Mouse (Mus musculus) left cerebral cortex, postnatal 25 days (tissue): Measurements from ENCODE around the gene Slc12a9. TPM values are rescaled to one million over a fixed set of nuclear protein-coding genes. Genes with fewer than 3 reads are reported as not detected.
A peak's percentile ranks its signal among the peaks of the same experiment; 100 is the strongest.
"Not testable (repeated sequence)": the region's sequence is repeated elsewhere in the genome, so short reads cannot be mapped to it uniquely, and the experiment has no call there.

ENCODE experiments used
- DNase-seq, 2 experiments: peaks; one replicate each; pipeline ENCODE4 v3.0.0; 2022; ENCODE audit warnings: low spot score in 2 of 2, mixed read lengths in 1 of 2
- intact Hi-C: fragments of 180-260 bp; cut with DNase I; formaldehyde crosslinking; loops from one replicate; pipeline ENCODE4 v1.15.1; 2025
- total RNA-seq, 2 experiments: library from RNA; stranded (reverse); gene quantifications; 2 replicates each; pipeline ENCODE4 v1.2.3; 2021

Gene Slc12a9
- total RNA-seq, 2 experiments from 2014 or later = 21.3 to 23.2 TPM

DNA sequence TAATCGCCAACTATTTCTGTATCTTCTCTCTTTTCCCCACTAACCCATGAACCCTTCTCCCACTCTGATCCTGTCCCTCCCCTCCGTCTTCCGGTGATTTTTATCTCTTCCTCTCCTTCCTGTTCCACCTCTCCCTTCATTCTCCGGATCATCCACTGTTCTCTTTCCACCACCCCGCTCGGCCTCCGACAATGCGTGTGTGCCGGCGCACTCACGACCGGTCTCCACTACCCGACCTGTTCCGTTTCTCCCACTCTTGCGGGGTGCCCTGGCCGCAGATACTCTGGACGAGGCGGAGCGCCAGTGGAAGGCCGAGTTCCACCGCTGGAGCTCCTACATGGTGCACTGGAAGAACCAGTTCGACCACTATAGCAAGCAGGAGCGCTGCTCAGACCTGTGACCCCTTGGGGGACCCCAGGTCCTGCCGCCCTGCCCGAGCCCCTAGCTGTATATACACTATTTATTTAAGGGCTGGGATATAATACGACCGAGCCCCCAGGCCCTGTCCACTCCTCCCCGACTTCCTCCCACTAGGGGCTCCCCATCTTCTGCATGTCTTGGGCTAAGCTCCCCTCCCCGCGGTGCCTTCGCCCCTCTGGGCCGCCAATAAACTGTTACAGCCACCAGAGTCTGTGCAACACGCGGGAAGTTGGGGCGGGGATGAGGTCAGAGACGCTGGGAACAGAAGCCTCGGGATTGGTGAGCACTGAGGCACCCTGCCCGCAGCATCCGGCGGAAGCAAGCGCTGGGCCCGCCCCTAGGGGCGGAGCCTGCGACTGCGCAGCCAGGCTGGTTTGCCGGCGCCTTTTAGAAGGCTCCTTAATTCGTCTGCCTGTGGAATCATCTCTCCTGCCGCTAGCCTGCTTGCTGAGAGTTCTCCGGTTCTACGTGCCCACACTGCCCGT lies 39.3 kb downstream of the Slc12a9 start, which contains the start of gene Ufsp1:
Ufsp1 (plus strand) TSS at position 791 of the 905 bp plus-strand sequence.
- intact Hi-C loops = loop anchor here (5.0 kb wide), 1 partner anchor 247 kb away; the partner anchor contains the start of gene Ap1s1
- DNase-seq = peak; percentile 94 to 98

DNA sequence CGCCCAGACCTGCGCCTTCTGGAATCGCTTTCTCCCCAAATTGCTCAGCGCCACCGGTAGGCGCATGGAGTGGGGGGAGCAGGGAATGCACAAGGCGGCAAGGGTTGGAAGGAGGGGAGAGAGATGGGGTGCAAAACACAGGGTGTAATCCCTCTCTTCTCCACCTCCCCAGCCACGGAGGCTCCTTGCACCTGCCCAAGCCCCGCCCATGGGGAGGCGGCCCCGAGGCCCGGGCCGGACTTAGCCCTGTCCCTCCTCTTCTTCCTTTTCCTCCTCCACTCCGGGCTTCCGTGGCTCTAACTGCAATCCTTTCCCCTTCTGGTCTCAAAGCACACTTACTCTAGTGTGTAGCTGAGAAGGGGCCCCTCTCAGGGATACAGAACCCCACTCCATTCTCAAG lies 40.1 kb downstream of the Slc12a9 start:
- DNase-seq = peak; percentile 75 to 83
- intact Hi-C loops = loop anchor here (5.0 kb wide), 1 partner anchor 246 kb away; the partner anchor contains the start of gene Ap1s1

DNA sequence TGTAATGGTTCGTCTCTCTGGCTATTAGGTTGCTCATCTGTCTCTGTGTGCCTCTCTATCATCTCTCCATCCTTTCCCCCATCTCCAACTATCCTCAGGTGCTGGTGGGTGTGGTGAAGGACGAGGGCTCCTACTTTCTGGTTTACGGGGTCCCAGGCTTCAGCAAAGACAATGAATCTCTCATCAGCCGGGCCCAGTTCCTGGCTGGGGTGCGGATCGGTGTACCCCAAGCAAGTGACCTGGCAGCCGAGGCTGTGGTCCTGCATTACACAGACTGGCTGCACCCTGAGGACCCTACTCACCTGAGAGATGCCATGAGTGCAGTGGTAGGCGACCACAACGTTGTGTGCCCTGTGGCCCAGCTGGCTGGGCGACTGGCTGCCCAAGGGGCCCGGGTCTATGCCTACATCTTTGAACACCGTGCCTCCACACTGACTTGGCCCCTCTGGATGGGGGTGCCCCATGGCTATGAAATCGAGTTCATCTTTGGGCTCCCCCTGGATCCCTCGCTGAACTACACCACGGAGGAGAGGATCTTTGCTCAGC lies 41.9 kb downstream of the Slc12a9 start:
- no peak for DNase-seq
- intact Hi-C loops = loop anchor here (5.0 kb wide), 1 partner anchor 244 kb away; the partner anchor contains the start of gene Ap1s1

DNA sequence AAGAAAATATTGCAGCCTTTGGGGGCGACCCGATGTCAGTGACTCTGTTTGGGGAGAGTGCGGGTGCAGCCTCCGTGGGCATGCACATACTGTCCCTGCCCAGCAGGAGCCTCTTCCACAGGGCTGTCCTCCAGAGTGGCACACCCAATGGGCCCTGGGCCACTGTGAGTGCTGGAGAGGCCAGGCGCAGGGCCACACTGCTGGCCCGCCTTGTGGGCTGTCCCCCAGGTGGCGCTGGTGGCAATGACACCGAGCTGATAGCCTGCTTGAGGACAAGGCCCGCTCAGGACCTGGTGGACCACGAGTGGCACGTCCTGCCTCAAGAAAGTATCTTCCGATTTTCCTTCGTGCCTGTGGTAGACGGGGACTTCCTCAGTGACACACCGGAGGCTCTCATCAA lies 42.7 kb downstream of the Slc12a9 start:
- no peak for DNase-seq
- intact Hi-C loops = loop anchor here (5.0 kb wide), 1 partner anchor 243 kb away; the partner anchor contains the start of gene Ap1s1

DNA sequence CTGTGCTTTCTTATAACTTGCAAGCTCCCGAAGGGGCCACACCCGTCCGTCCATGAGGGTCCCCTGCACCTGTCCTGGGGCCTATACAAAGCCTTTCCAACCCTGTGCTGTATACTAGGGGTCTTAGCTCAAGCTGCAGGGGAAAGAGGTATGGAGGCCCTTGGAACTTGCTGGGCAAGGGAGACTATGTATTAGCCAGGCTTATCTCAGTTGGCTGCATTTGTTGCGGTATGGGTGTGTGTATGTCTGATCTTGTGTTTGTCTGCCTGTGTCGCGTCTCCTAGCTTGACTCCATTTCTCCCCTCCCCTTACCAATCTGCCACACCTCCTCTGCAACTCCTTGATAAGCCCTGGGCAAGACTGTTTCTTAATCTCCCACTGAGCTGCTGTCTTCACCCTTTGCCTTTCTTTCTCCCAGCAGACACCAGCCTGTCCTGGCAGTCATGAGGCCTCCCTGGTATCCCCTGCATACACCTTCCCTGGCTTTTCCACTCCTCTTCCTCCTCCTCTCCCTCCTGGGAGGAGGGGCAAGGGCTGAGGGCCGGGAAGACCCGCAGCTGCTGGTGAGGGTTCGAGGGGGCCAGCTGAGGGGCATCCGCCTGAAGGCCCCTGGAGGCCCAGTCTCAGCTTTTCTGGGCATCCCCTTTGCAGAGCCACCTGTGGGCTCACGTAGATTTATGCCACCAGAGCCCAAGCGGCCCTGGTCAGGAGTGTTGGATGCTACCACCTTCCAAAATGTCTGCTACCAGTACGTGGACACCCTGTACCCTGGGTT lies 43.6 kb downstream of the Slc12a9 start:
- intact Hi-C loops = loop anchor here (2.0 to 5.0 kb wide), 2 partner anchors 242 to 257 kb away; partner anchors contain the start of gene Ap1s1

DNA sequence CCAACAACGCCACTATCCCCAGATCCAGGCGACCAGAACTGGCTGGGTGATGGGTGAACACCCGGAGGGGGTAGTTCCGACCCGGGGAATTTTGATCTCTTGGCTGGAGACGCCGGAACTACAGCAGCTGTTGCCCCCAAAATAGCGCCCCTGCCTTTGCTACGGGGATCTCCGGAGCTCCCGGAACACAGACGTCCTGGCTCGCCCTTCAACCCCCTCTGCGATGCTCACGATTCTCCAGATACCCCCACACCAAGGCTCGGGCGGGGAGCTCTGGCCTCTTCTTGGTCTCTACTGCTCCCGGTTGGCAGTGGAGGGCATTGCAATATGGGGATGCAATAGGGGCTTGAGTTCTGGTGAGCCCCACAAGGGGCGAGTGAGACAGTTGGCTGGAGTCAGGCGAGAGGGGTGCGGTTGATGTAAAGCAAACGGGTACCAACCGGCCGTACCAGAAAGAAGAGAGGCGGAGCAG lies 44.4 kb downstream of the Slc12a9 start:
- intact Hi-C loops = loop anchor here (2.0 kb wide), 1 partner anchor 256 kb away; no protein-coding TSS in a partner anchor
- peak; percentile 60 to 74 for DNase-seq

More for the DNA sequence above, 43.6 kb downstream of the Slc12a9 start:
- DNase-seq = no peak

DNA sequence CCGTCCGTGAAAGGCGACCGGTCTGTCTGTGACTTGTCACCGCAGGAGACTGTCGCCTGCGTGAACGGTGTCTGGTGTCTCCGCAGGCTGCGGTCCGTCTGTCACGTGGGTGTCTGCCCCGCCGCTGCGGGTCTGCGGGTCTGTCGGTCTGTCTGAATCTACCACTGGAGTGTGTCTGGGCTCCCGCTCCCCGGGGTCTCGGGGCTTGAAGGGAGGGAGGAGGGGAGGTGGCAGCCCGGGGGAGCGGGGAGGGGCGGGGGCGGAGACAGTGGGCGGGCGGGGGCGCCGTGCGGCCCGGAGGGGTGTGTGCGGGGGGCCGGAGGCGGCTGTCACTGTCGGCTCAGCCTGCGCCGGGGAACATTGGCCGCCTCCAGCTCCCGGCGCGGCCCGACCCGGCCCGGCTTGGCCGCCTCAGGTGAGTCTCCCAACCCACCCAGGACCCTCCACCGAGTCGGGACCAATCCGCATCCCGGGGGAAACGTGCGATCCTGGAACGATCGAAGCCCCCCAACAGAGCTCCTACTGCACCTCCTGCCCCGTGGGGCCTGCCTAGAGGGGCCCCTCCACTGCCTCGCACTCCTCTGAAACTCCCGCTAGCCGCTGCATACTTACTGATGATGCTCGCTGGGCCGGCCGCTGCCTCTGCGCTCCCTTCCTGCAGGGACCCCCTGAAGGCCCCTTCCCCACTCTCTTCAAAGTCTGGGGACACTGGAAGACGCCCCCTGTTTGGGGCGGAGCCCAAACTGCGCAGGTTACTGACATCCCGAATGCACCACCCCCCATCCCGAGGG lies 45.2 kb downstream of the Slc12a9 start:
- DNase-seq = peak; percentile 63 to 65
- intact Hi-C loops = loop anchor here (2.0 kb wide), 3 partner anchors 19 to 255 kb away; partner anchors contain the start of gene Srrt

DNA sequence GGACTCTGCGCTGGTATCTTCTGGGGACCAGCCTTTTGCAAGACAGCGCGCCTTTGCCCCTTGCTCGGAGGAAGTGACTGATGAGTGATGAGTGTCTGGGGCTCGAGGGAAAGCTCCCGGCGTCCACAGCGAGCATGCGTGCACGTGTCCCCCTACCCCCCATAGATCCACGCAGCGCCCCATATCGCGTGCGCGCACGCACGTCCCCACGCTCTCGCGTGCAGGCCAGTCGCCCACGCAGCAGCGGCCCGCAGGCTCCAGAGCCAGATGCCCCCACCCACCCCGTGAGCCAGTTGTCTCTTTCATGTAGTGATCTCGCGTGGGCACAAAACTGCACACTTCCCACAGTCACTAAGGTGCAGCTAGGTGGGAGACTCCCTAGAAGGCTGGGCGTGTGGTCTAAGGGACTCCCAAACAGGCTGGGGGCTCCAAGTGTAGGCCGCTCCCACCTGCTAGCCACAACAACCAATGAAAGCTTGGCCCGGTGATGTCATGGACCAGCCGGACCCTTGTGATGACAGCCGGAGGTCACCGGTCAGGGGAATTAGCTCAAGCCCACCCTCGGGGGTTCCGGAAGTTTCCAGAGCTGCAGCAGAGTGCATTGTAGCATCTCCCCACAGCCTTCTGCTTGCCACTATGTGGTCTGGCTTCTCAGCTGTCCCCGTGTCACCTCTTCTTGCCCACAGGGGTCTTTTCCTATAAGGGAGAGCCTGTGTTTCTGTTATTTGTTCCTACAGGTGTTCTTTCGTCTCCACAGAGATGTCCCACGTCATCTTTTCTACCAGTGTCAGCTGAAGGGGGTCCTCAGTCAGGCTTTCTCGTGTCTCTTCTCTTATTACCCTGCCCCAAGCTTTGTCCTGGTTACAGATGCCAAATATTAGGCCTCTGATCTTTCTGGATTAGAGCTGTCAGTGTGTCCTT lies 46.1 kb downstream of the Slc12a9 start, which contains the start of gene Ache:
Ache (plus strand) TSS at position 488 of the 921 bp plus-strand sequence.
- peak; percentile 81 to 88 for DNase-seq
- intact Hi-C loops = loop anchor here (2.0 kb wide), 2 partner anchors 20 to 164 kb away; partner anchors contain the start of gene Srrt

DNA sequence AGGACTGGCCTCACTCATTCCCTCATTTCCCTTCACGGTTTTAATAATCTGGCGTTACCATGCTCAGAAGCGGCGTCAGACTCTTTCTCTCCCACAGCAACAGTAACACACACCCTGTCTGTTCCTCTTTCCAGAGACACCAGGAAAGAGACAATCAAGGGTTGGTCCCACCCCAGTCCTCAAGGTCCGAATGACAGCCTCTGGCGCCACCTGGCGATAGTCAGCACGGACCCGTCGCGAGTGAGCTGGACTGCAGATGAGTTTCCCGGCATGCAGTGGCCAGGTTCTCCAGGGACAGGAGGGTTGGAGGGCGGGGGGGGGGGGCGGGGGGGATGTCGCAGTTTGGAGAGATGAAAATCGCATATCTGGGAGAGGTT lies 46.8 kb downstream of the Slc12a9 start:
- peak; percentile 90 to 94 for DNase-seq
- intact Hi-C loops = loop anchor here (1.0 to 2.0 kb wide), 3 partner anchors 20 to 164 kb away; partner anchors contain the start of gene Srrt

DNA sequence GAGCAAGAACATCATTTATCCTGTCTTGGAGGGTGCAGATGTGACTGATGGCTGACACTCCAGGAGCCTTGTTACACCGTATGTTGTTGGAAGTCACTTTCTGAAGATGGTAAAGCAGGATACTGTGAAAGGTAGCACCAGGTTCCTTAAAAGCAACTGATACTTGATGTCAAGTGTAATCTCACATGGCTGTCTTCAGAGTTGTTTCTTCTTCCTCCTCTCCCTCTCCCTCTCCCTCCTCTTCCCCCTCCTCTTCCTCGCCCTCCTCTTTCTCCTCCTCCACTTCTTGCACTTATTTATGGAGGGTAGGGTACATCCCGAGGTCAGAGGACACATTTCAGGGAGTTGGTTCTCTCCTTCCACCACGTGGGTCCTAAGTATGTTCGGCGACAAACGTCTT lies 47.4 kb downstream of the Slc12a9 start:
- no peak for DNase-seq
- intact Hi-C loops = loop anchor here (1.0 to 2.0 kb wide), 3 partner anchors 21 to 163 kb away; partner anchors contain the start of gene Srrt

DNA sequence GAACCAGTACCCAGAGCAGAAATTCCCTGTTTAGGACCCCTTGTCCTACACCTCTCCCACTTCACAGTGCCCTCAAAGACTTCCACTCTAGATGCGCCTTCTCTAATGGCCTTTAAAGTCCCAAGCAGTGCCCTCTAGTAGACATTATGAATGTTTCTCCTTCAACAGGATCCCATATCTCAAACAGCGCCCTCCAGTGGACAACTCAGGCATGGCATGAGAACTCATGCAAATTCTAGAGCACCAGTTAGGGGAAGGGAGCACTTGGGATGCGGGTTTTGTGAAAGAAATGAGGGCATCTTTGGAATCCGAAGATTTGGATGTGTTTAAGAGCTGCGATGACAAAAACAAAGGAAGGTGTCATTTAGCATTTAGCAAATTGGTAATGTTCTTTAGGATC lies 48.4 kb downstream of the Slc12a9 start:
- intact Hi-C loops = no loop called here
- DNase-seq = no peak

DNA sequence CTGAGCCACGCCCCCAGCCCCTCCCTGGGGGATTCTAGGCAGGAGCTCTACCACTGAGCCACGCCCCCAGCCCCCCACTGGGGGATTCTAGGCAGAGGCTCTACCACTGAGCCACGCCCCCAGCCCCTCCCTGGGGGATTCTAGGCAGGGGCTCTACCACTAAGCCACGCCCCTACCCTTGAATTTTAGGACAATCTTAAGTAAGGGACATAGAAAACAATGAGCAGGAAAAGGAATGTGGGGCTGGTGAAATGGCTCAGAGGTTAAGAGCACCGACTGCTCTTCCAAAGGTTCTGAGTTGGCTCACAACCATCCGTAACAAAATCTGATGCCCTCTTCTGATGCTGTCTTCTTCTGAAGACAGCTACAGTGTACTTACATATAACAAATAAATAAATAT lies 49.0 kb downstream of the Slc12a9 start:
- DNase-seq, intact Hi-C loops: not testable (repeated sequence)

DNA sequence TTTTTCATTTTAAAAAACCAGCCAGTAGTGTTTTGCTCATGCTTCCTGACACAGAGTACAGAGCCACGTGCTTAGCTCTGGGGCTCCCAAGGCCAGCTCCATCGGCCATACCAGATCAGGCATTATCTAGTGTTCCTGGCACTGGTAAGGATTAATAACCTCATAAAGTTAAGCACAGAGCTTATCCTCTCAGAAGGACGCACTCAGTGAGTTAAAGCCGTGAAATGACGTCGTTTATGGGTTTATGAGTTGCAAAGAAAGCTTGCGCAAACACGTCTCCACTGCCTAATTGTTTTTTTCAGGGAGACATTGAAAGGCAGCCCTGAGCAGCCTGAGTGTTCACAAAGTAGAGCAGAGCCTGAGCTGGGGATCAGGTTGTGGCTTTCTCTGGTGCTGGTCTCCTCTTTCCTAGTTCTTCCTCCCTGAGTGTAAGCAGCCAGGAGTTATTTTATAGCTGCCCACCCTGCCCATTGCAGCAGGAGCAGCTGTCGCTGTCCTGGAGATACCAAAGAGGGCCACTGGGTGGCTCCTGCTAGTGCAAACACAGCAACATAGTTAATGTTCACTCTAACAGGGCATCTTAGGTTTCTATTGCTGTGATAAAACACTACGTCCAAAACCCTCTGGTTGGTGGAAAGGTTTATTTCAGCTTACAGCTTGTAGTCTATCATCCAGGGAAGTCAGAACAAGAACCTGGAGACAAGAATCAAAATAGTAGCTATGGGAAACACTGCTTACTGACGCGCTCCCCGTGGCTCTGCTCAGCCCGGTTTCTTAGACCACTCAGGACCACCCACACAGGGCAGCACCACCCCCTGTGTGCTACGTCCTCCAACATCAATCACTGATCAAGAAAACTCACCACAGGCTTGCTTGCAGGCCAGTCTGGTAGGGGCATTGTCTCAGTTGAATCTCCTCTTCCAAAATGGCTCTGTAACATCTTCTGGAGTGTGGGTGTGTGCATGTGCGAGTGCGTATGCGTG lies 55.7 kb downstream of the Slc12a9 start:
- no peak for DNase-seq
- intact Hi-C loops = no loop called here

DNA sequence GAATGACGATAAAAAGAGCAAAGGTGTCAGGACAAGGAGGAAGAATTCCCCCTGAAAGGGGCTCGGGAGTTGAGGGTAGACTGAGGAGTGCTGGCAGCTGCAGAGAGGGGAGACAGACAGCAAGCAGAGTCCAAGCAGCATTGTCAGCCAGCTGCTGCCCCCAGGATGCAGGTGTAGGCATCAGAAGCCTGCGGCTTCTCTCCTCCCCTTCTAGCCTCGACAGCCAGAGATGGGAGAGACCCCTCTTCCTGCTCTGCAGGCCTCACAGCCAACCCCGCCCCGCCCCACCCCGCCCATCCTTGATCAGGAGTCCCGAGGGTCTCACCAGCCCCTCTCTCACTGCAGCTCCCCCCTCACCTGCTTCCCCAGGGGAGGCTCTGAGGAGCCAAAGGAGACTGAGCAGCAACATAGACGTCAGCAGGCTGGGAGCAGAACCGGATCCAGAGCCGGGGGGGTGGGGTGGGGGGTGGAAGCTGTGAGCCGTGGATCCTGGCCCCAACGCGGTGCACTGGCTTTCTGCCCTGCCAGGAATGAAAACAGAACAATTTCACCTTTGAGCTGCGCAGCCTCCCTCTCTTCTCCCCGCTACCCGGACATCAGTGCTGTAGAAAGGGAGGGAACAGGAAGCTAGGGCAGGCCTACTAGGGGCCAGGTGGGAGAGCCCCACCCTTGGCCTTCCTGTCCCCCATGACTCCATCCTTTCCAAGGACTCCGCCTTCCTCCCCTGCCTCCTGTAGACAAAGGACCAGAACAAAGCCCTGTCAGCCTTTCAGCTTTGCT lies 65.1 kb downstream of the Slc12a9 start:
- intact Hi-C loops = no loop called here
- DNase-seq = no peak

DNA sequence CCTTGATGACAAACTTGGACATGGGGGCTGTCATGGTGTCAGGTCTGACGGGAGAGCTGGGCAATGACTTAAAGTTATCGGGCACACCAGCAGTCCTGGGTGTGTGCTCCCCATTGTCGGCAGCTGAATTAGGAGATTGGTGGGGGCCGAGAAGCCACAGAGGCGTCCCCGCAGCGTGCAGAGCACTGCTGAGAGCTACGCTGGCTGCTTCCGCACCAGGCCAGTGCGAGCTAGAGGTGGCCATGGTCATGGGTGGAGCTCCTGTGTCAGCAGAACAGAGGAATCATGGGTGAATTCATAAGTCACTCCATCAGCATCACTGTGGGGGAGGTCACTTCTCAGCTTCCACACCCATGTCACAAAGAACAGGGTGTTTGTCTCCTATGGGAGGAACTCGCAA lies 68.6 kb downstream of the Slc12a9 start:
- no peak for DNase-seq
- intact Hi-C loops = no loop called here
